Mouse (Mus musculus): ENCODE data around the gene Psmc3. TPM values are rescaled to one million over a fixed set of nuclear protein-coding genes. Genes with fewer than 3 reads are reported as not detected.
A peak's percentile ranks its signal among the peaks of the same experiment; 100 is the strongest.

The Psmc3 gene
- polyA plus RNA-seq, 1 experiment from 2014 or later = 291 TPM

DNA sequence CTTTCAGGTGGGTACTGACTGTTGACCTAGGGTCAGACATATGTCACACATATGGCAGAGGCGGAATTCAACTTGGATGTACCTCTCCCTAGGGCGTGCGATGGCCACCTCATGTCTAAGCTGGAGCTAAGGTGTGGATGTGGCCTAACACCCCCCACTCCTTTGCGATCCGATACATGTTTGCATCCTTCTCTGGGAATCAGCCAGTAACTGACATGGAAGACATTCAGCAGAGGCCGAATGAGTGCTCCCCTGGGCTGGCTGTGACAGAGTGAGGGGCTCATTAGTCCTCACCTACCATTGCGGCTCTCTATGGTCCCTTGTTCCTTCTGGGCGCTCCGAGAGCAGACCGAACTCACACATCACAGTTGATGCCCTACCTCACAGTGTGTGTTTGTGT, 17.2 kb downstream of the Psmc3 start:
- peak overlapping the region; percentile 76 for H3K27ac ChIP-seq (replicated peaks)
- H3K27me3 ChIP-seq = no peaks in the 10 kb centered on the region
- peak overlapping the region; percentile 75 for H3K4me3 ChIP-seq
- WGBS = 88% methylated on average over 10 of the region's 10 CpGs
- peak overlapping the region; percentile 76 for H3K9ac ChIP-seq (replicated peaks)
- ATAC-seq (ENCODE audit: low FRiP score, low read depth) = 0 out of 2 replicates have a peak, but pooled peaks have one; percentile 3
- no peaks in the 10 kb centered on the region for H3K9me3 ChIP-seq
- peaks cover 22% of the 10 kb centered on the region for H3K4me1 ChIP-seq
- peak overlapping the region; percentile 82 for H3K4me2 ChIP-seq (replicated peaks)
- 0 out of 2 replicates have a peak, but pooled peaks cover 9% of the 10 kb centered on the region for H3K36me3 ChIP-seq

GRCm38 (mm10) chr2:91072092-91072491, 18.3 kb downstream of the Psmc3 start:
- no peak overlapping the region for H3K9ac ChIP-seq (replicated peaks)
- 0 out of 2 replicates have a peak, but pooled peaks cover 2% of the 10 kb centered on the region for H3K36me3 ChIP-seq
- H3K27me3 ChIP-seq = no peaks in the 10 kb centered on the region
- 44% methylated on average over 1 of the region's 1 CpGs for WGBS
- no peak overlapping the region for H3K4me3 ChIP-seq
- H3K27ac ChIP-seq (replicated peaks) = no peak overlapping the region
- no peak for ATAC-seq (ENCODE audit: low FRiP score, low read depth)
- H3K4me1 ChIP-seq = peaks cover 22% of the 10 kb centered on the region
- no peak overlapping the region for H3K4me2 ChIP-seq (replicated peaks)
- H3K9me3 ChIP-seq = no peaks in the 10 kb centered on the region

GRCm38 (mm10) chr2:91077957-91078313, 24.1 kb downstream of the Psmc3 start:
- Histone ChIP-seq H3K4me3 (peak overlapping the region; percentile 50), H3K9me3 (no peaks in the 10 kb centered on the region), H3K27ac (replicated peaks) (0 out of 2 replicates have a peak overlapping the region, but pooled peaks have one; percentile 44), H3K4me2 (replicated peaks) (peak overlapping the region; percentile 90), H3K4me1 (peaks cover 15% of the 10 kb centered on the region), H3K36me3 (no peaks in the 10 kb centered on the region), H3K27me3 (no peaks in the 10 kb centered on the region; the same call in 1 of the 2 replicates), H3K9ac (replicated peaks) (peak overlapping the region; percentile 65; the same call in 1 of the 2 replicates)
- 17% methylated on average over 12 of the region's 12 CpGs for WGBS
- ATAC-seq (ENCODE audit: low FRiP score, low read depth) = no peak

- H3K9me3 ChIP-seq = no peaks in the 10 kb centered on the region
- H3K36me3 ChIP-seq = no peaks in the 10 kb centered on the region
- peak overlapping the region; percentile 65 for H3K9ac ChIP-seq (replicated peaks)
- H3K4me3 ChIP-seq = peak overlapping the region; percentile 50
- H3K27me3 ChIP-seq = no peaks in the 10 kb centered on the region; the same call in 1 of the 2 replicates
- peak overlapping the region; percentile 90 for H3K4me2 ChIP-seq (replicated peaks)
- H3K27ac ChIP-seq (replicated peaks) = peak overlapping the region; percentile 44; the same call in 1 of the 2 replicates
- peak; percentile 84 for ATAC-seq (ENCODE audit: low FRiP score, low read depth)
- WGBS = 2% methylated on average over 18 of the region's 36 CpGs
- H3K4me1 ChIP-seq = peaks cover 15% of the 10 kb centered on the region
Measured at GRCm38 (mm10) chr2:91078314-91079025, 24.7 kb downstream of the Psmc3 start.

- no peaks in the 10 kb centered on the region for H3K9me3 ChIP-seq
- H3K4me2 ChIP-seq (replicated peaks) = peak overlapping the region; percentile 90
- no peaks in the 10 kb centered on the region for H3K36me3 ChIP-seq
- WGBS = 29% methylated on average over 5 of the region's 5 CpGs
- H3K4me1 ChIP-seq = peaks cover 15% of the 10 kb centered on the region
- peak overlapping the region; percentile 44; the same call in 1 of the 2 replicates for H3K27ac ChIP-seq (replicated peaks)
- H3K4me3 ChIP-seq = peak overlapping the region; percentile 50
- peak overlapping the region; percentile 65 for H3K9ac ChIP-seq (replicated peaks)
- no peaks in the 10 kb centered on the region; the same call in 1 of the 2 replicates for H3K27me3 ChIP-seq
- ATAC-seq (ENCODE audit: low FRiP score, low read depth) = no peak
Measured at GRCm38 (mm10) chr2:91079026-91079384, 25.2 kb downstream of the Psmc3 start.

- WGBS = 85% methylated on average over 8 of the region's 8 CpGs
- no peak for ATAC-seq (ENCODE audit: low FRiP score, low read depth)
Measured at GRCm38 (mm10) chr2:91080784-91081513, 27.1 kb downstream of the Psmc3 start.

DNA sequence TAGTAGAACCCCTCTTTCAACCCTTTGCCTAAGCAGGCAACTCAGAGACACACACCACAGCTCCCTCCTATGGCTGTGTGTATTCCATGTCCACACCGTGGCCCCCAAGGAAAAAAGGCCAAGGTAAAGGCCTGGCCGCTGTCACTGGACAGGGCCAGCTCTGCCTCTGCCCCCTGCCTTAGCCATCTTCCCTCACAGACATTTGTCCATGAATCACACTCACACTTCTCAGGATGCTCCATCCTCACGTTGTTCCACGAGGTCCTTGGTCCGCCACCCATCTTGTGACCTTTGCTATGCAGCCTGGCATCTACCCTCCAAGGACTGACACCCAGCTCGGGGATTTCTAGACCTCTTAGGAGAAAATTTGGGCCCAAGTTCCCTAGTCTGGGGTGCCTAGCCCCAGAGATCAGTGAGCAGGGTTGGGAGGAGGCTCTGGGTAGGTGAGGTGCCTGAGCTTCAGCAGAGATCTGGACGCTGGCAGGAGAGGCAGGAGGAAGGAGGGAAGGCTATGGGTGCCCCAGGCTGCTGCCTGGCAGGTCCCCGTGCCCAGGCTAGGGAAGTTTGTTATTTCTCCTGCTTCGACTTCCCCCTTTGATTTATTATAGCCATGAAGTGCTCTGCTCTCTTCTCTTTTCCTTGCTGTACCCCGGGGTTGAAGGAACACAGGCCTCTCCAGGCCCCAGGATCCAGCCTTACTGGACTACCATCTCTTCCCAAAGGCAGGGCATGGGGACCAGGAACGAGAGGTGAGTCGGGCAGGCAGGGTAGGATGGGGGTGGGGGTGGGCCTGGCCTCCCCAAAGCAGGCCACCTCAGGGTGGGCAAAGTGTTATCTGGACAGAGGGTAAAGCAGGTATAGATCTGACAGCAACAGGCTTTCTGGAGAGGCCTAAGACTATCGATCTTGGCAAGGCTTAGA, 28.2 kb downstream of the Psmc3 start, which contains the start of gene Spi1:
Gene Spi1, plus strand, starts transcription at position 616 of the 921 bp plus-strand sequence.
- Histone ChIP-seq H3K4me2 (replicated peaks) (no peak within 1 kb of the TSS), H3K27ac (replicated peaks) (no peak within 1 kb of the TSS), H3K27me3 (peaks cover 5% of the 10 kb centered on the region; the same call in 1 of the 2 replicates), H3K4me3 (no peak within 1 kb of the TSS), H3K9me3 (no peaks in the 10 kb centered on the region), H3K36me3 (no peaks in the 10 kb centered on the region), H3K9ac (replicated peaks) (no peak within 1 kb of the TSS), H3K4me1 (peaks cover 15% of the 10 kb centered on the region)
- no peak for ATAC-seq (ENCODE audit: low FRiP score, low read depth)
- 88% methylated on average over 13 of the region's 13 CpGs for WGBS

More at GRCm38 (mm10) chr2:91080784-91081513, 27.1 kb downstream of the Psmc3 start:
- Histone ChIP-seq H3K27me3 (no peaks in the 10 kb centered on the region; the same call in 1 of the 2 replicates), H3K27ac (replicated peaks) (no peak overlapping the region), H3K9ac (replicated peaks) (no peak overlapping the region), H3K9me3 (no peaks in the 10 kb centered on the region), H3K36me3 (no peaks in the 10 kb centered on the region), H3K4me1 (peaks cover 15% of the 10 kb centered on the region), H3K4me3 (no peak overlapping the region), H3K4me2 (replicated peaks) (no peak overlapping the region)

DNA sequence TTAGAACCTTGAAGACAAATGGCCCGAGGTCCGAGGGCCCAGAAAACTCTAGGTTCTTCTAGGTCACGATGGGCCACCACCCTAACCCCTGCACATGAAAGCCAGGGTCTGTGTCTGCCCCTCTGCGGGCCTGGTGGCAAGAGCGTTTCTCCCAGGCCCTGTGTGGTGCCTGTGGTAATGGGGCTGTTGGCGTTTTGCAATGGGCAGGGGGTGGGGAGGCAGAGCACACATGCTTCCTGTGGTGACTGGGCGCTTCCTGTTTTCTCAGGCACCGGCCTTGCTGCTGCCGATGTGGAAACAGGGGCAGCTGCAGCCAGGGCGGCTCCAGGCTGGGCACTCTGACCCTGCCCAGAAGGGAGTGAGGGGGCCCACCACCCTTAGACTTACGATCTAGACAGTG, 29.0 kb downstream of the Psmc3 start:
- H3K27me3 ChIP-seq = peaks cover 5% of the 10 kb centered on the region; the same call in 1 of the 2 replicates
- ATAC-seq (ENCODE audit: low FRiP score, low read depth) = no peak
- no peak overlapping the region for H3K4me3 ChIP-seq
- no peaks in the 10 kb centered on the region for H3K9me3 ChIP-seq
- 74% methylated on average over 11 of the region's 11 CpGs for WGBS
- no peaks in the 10 kb centered on the region for H3K36me3 ChIP-seq
- no peak overlapping the region for H3K27ac ChIP-seq (replicated peaks)
- H3K4me2 ChIP-seq (replicated peaks) = no peak overlapping the region
- no peak overlapping the region for H3K9ac ChIP-seq (replicated peaks)
- H3K4me1 ChIP-seq = peaks cover 14% of the 10 kb centered on the region

DNA sequence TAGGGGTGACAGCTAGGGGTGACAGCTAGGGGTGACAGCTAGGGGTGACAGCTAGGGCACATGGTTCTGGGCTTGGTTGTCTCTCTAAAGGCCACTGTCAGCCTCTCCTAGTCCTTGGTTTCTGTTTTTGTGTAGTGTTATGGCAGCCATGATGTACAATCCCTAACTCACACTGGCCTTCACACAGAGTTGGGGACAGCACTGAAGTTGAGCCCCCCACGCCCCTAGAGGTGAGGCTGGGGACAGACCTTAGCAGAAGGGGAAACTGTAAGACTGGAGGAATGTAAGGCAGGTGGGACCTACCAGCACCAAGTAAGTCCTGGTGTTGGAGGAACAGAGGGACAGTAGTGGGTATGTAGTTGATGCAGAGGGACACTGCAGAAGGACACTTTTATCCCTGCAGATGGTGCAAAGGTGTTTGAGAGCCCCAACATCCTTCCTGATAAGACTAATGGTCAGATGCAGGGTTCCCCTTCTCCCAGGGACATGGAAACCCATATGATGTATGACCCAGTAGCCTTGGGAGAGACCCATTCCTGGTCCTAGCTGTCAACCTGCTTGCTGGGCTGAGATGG, 29.6 kb downstream of the Psmc3 start:
- H3K4me3 ChIP-seq = no peak overlapping the region
- no peaks in the 10 kb centered on the region for H3K9me3 ChIP-seq
- no peak overlapping the region for H3K27ac ChIP-seq (replicated peaks)
- peaks cover 8% of the 10 kb centered on the region for H3K4me1 ChIP-seq
- no peaks in the 10 kb centered on the region for H3K36me3 ChIP-seq
- 52% methylated on average over 1 of the region's 1 CpGs for WGBS
- no peak overlapping the region for H3K4me2 ChIP-seq (replicated peaks)
- H3K9ac ChIP-seq (replicated peaks) = no peak overlapping the region
- H3K27me3 ChIP-seq = peaks cover 5% of the 10 kb centered on the region; the same call in 1 of the 2 replicates
- ATAC-seq (ENCODE audit: low FRiP score, low read depth) = no peak

DNA sequence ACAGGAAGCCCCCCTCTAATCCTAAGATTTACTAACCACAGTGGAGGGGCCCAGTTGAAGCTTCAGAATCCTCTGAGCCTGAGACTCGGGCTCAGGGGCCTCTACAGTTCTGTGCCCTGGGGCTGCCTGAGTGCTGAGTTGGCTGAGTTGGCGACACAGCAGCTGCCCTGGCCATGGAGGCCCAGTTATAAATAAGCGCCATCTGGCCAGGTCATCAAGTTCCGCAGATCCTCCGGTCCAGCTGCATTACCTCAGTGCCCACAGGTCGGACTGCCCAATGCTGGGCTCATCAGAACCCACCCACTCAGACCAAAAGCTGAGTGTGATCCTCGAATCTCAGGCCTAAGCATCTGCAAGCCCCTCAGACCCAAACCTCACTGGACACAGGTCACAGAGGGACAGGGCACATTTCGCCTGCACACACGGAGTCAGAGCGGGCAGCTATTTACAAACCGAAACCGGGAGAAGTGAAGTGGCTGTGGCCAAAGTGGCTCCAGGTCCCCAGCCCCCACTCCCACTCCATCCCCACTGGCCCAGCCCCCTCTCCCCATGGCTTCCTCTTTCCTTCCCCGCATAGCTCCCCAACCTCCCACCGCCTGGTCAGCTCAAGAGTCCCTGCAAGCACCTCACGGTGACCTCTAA, 30.5 kb downstream of the Psmc3 start:
- 83% methylated on average over 15 of the region's 15 CpGs for WGBS
- H3K9ac ChIP-seq (replicated peaks) = no peak overlapping the region
- H3K4me2 ChIP-seq (replicated peaks) = no peak overlapping the region
- H3K36me3 ChIP-seq = no peaks in the 10 kb centered on the region
- no peak for ATAC-seq (ENCODE audit: low FRiP score, low read depth)
- no peak overlapping the region for H3K4me3 ChIP-seq
- no peak overlapping the region for H3K27ac ChIP-seq (replicated peaks)
- no peaks in the 10 kb centered on the region for H3K9me3 ChIP-seq
- H3K4me1 ChIP-seq = no peaks in the 10 kb centered on the region
- 0 out of 2 replicates have a peak, but pooled peaks cover 5% of the 10 kb centered on the region for H3K27me3 ChIP-seq
